Mouse (Mus musculus) liver, embryonic 14.5 days (tissue): ENCODE results near the gene Mecom. TPM values are rescaled to one million over a fixed set of nuclear protein-coding genes. Genes with fewer than 3 reads are reported as not detected.
A peak's percentile ranks its signal among the peaks of the same experiment; 100 is the strongest.

Experiments
- ATAC-seq: fragments of 200-750 bp; cut with Nextera tagmentation; 2 replicates; pipeline ENCODE4 v1.8.0; 2017; ENCODE audit warnings: moderate number of reproducible peaks, mild to moderate bottlenecking, moderate library complexity; ENCODE audit not compliant: insufficient read depth
- DNase-seq, 3 experiments: peaks; one replicate each; pipeline ENCODE4 v3.0.0-alpha.2; 2012 to 2013; ENCODE audit warnings: low read depth in 3 of 3, low spot score in 3 of 3
- H3K27ac ChIP-seq: fragments of 300-500 bp; sonication (generic); 2 replicates; pipeline ENCODE4 v1.5.1; 2014; ENCODE audit warnings: moderate library complexity, mild to moderate bottlenecking, control low read depth, inconsistent platforms
- H3K27me3 ChIP-seq: fragments of 300-500 bp; sonication (generic); 2 replicates; pipeline ENCODE4 v1.6.1; 2014; ENCODE audit warnings: mild to moderate bottlenecking, low read length, moderate library complexity; ENCODE audit not compliant: control insufficient read depth, insufficient read depth
- H3K36me3 ChIP-seq: fragments of 300-500 bp; sonication (generic); replicated peaks from 2 replicates; pipeline ENCODE4 v1.6.1; 2014; ENCODE audit warnings: low read depth; ENCODE audit not compliant: control insufficient read depth, insufficient read depth
- H3K4me1 ChIP-seq, 2 experiments: fragments of 200-500 bp in 1 of 2; fragments of 300-500 bp in 1 of 2; sonication (generic) in 1 of 2; replicated peaks; 2 replicates each; pipeline ENCODE4 v1.6.1; 2012 to 2014; ENCODE audit warnings: antibody characterized with exemption in 1 of 2, inconsistent platforms in 1 of 2, low read length in 1 of 2; ENCODE audit not compliant: control insufficient read depth in 2 of 2, insufficient read depth in 2 of 2
- H3K4me2 ChIP-seq: fragments of 300-500 bp; sonication (generic); 2 replicates; pipeline ENCODE4 v1.6.1; 2014; ENCODE audit warnings: low read depth, mild to moderate bottlenecking, control low read depth, moderate library complexity
- H3K4me3 ChIP-seq, 2 experiments: fragments of 200-500 bp in 1 of 2; fragments of 300-500 bp in 1 of 2; sonication (generic) in 1 of 2; 2 replicates each; pipeline ENCODE4 v1.5.1; 2012 to 2014; ENCODE audit warnings: low read depth in 2 of 2, low read length in 2 of 2, mild to moderate bottlenecking in 2 of 2, control low read depth in 1 of 2, inconsistent platforms in 1 of 2, moderate library complexity in 1 of 2; ENCODE audit not compliant: insufficient read depth in 1 of 2
- H3K9ac ChIP-seq: fragments of 300-500 bp; sonication (generic); replicated peaks from 2 replicates; pipeline ENCODE4 v1.6.1; 2014; ENCODE audit warnings: mild to moderate bottlenecking, control low read depth, moderate library complexity
- H3K9me3 ChIP-seq: fragments of 300-500 bp; sonication (generic); 2 replicates; pipeline ENCODE4 v1.6.1; 2016; ENCODE audit warnings: low read length, mixed read lengths; ENCODE audit not compliant: control insufficient read depth
- CTCF ChIP-seq: IDR thresholded peaks from 2 replicates; pipeline ENCODE4 v1.5.1; 2016; ENCODE audit warnings: antibody characterized with exemption, low read depth, control low read depth
- EP300 ChIP-seq: IDR thresholded peaks from 2 replicates; pipeline ENCODE4 v1.6.1; 2016; ENCODE audit warnings: antibody characterized with exemption, low read depth
- WGBS: fragments of 180-500 bp; shearing (Covaris S2); extraction: QIAGEN DNeasy Blood & Tissue Kit; methylation state at CpG from one replicate; pipeline ENCODE4 v1.1.7; 2014; ENCODE audit not compliant: insufficient replicate concordance; 5-methylcytosine and 5-hydroxymethylcytosine counted together
- polyA plus RNA-seq, 2 experiments: library from polyadenylated mRNA; depleted of rRNA in 1 of 2; stranded (reverse) in 1 of 2; unstranded in 1 of 2; fragments of >200 nt; fragmentation: Nextera tagmentation in 1 of 2; extraction: Ambion mirVana in 1 of 2; gene quantifications; 2 replicates each; pipeline versions ENCODE4 v1.2.1 to v1.2.3; 2012 to 2014

The Mecom gene
- polyA plus RNA-seq, 2 experiments = 0.67 to 0.75 TPM

DNA sequence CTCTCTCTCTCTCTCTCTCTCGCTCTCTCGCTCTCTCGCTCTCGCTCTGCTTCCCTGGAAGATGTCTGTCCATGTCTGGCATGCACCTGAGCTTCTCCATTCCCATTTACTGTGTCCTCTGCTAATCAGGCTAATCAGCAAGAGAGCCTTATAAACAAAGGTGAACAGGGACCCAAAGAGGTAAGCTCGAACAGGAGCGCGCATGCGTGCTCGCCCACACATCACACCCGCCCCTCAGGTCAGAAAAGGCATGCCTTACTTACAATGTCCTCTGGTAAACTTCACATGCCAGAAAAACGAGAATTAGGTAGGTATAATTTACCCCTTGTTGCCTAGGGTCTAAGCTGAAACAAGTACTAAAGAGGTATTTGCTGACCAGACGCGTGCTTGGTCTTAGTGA, 527.8 kb downstream of the Mecom start:
- no peaks in the 10 kb centered on the region for H3K4me1 ChIP-seq
- H3K4me3 ChIP-seq = no peak overlapping the region
- no peak for TF ChIP-seq EP300
- TF ChIP-seq CTCF = no peak
- H3K9me3 ChIP-seq = no peaks in the 10 kb centered on the region
- H3K27ac ChIP-seq = no peak overlapping the region
- ATAC-seq = no peak
- no peak overlapping the region for H3K9ac ChIP-seq
- H3K27me3 ChIP-seq = no peaks in the 10 kb centered on the region
- H3K4me2 ChIP-seq = no peak overlapping the region
- H3K36me3 ChIP-seq = no peaks in the 10 kb centered on the region
- no peak for DNase-seq
- 76% methylated on average over 13 of the region's 13 CpGs for WGBS

DNA sequence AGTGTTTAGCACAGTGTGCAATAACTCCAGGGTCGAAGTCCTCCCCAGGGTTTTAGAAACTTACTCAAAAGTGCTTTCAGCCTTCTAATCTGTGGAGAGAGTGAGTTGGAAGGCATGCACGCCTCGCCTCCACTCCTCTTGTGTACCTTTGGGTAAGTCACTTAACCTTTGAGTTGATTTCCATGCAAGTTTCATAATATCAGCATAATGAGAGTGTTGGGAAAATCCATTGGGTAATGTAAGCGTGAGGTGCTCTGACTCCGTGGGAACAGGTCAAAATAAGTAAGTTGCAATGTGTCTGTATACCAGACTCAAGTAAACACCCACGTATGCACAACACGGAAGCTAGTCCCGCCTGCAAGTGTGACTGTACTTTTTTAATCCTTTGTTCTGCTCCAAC, 528.4 kb downstream of the Mecom start:
- no peaks in the 10 kb centered on the region for H3K9me3 ChIP-seq
- H3K9ac ChIP-seq = no peak overlapping the region
- H3K4me3 ChIP-seq = no peak overlapping the region
- H3K27me3 ChIP-seq = no peaks in the 10 kb centered on the region
- TF ChIP-seq CTCF (no peak), EP300 (no peak)
- DNase-seq = no peak
- H3K4me1 ChIP-seq = no peaks in the 10 kb centered on the region
- ATAC-seq = no peak
- WGBS = 66% methylated on average over 8 of the region's 8 CpGs
- no peak overlapping the region for H3K4me2 ChIP-seq
- no peak overlapping the region for H3K27ac ChIP-seq
- no peaks in the 10 kb centered on the region for H3K36me3 ChIP-seq

DNA sequence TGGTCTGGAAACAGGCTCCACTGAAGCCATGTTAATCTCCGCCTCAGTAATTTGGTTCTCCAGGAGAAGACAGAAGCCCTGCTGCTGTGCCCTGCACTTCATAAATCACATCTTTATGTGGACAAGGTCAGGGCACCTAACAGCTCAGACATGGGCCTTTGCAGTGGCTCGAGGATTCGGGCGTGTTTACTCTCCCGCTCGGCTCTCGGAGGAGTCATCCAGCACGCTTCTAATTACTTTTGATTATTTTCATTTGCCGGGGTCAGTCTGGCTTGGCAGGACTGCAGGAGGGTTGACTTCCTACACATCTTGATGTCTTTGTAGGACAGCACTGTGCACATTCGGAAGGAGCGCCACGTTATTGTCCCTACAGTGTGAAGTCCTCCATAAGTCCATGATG, 529.6 kb downstream of the Mecom start:
- Histone ChIP-seq H3K36me3 (no peaks in the 10 kb centered on the region), H3K27ac (no peak overlapping the region), H3K4me1 (no peaks in the 10 kb centered on the region), H3K9ac (no peak overlapping the region), H3K4me3 (no peak overlapping the region), H3K9me3 (no peaks in the 10 kb centered on the region), H3K4me2 (no peak overlapping the region), H3K27me3 (no peaks in the 10 kb centered on the region)
- no peak for TF ChIP-seq CTCF
- TF ChIP-seq EP300 = no peak
- 63% methylated on average over 12 of the region's 12 CpGs for WGBS
- DNase-seq (no peak), ATAC-seq (no peak)

DNA sequence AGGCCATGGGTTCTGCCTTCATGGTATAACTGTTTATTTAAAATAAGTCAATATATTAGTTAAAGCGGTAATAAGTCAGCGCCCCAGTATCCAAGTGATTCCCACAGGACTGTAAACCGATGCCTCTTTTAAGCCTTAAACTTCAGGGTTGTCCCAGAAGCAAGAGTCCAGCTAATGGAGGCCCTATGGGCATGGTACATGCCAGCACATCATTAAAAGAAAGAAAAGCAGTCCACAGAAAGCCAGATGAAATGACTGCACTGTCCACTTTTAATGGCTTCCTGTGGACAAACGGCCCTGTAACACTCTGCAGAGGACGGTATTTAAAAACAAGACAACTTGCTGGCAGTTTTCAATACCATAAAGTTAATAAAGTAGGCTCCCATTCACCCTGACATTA, 531.0 kb downstream of the Mecom start:
- TF ChIP-seq CTCF = no peak
- no peak for TF ChIP-seq EP300
- WGBS = 66% methylated on average over 5 of the region's 5 CpGs
- no peaks in the 10 kb centered on the region for H3K9me3 ChIP-seq
- no peak overlapping the region for H3K4me3 ChIP-seq
- no peaks in the 10 kb centered on the region for H3K4me1 ChIP-seq
- H3K27ac ChIP-seq = no peak overlapping the region
- H3K9ac ChIP-seq = no peak overlapping the region
- DNase-seq = no peak
- H3K36me3 ChIP-seq = no peaks in the 10 kb centered on the region
- H3K27me3 ChIP-seq = peaks cover 11% of the 10 kb centered on the region
- ATAC-seq = no peak
- H3K4me2 ChIP-seq = no peak overlapping the region

DNA sequence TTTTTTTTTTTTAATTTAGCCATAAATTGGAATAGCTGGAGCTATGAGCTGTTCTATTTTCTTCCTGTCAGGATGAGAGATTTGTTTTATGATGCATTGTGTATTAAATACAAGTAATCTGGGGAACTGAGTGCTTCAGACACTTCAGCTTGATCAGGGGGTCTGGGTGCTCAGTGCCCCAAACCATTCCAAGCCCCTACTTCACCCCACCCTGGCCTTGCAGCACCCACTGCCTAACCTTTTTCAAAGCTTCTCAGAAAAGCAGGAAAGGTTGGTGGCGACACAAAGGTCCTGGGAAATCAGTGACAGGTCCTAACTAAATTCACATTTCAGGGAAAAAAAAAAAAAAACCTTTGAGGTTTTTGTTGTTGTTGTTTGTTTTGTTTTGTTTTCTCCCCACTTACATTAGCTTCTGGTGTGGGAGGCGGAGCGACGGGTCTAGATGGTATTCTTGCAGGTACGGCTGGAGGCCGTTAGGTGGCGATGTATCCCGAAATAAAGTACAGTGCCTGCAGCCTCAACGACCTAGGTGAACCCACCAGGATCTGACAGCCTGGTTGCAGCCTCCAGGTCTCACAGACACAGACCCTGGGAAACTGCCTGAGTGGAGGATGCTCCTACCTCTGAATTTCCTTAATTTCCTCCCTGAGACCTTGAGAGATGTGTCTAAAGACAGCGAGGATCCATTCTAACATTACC, 532.7 kb downstream of the Mecom start:
- TF ChIP-seq EP300 (no peak), CTCF (peak; percentile 63)
- Histone ChIP-seq H3K9ac (no peak overlapping the region), H3K4me2 (no peak overlapping the region), H3K27me3 (peaks cover 20% of the 10 kb centered on the region), H3K9me3 (no peaks in the 10 kb centered on the region), H3K4me3 (no peak overlapping the region), H3K4me1 (no peaks in the 10 kb centered on the region), H3K27ac (no peak overlapping the region), H3K36me3 (no peaks in the 10 kb centered on the region)
- DNase-seq (peak in 1 of 3 experiments; percentile 7), ATAC-seq (no peak)
- 9% methylated on average over 10 of the region's 10 CpGs for WGBS
